Mouse (Mus musculus): Measurements from ENCODE around the gene Acss1. TPM values are rescaled to one million over a fixed set of nuclear protein-coding genes. Genes with fewer than 3 reads are reported as not detected.

Acss1 gene
- polyA plus RNA-seq, 2 experiments, result 5.5 to 5.6 TPM

- no peak for DNase-seq (ENCODE audit: low spot score)
- H3K9me3 ChIP-seq (ENCODE audit: control insufficient read depth, low read length), result no peaks in the 10 kb centered on the region
- H3K4me2 ChIP-seq (replicated peaks; ENCODE audit: low read depth, low read length, severe bottlenecking), result no peak overlapping the region
- no peaks in the 10 kb centered on the region for H3K27me3 ChIP-seq (ENCODE audit: control insufficient read depth, insufficient read depth, low read length)
- no peaks in the 10 kb centered on the region for H3K36me3 ChIP-seq (ENCODE audit: control insufficient read depth, insufficient read depth, low read length)
- H3K9ac ChIP-seq (ENCODE audit: low read depth, low read length, severe bottlenecking), result no peak overlapping the region
- no peak overlapping the region for H3K27ac ChIP-seq (replicated peaks; ENCODE audit: low read depth, low read length)
- 91% methylated on average over 8 of the region's 8 CpGs for WGBS
- no peaks in the 10 kb centered on the region for H3K4me1 ChIP-seq (ENCODE audit: control insufficient read depth, insufficient read depth, low read length)
- no peak for TF ChIP-seq POLR2A (IDR thresholded peaks at IDR 0.05; ENCODE audit: borderline replicate concordance, extremely low read depth, insufficient read depth, insufficient read length)
- no peak overlapping the region for H3K4me3 ChIP-seq (replicated peaks; ENCODE audit: low read length)
- no peak for ATAC-seq (ENCODE audit: low FRiP score, low read depth)
Measured at GRCm38 (mm10) chr2:150624926-150625325, 43.4 kb downstream of the Acss1 start.

- no peak overlapping the region for H3K4me2 ChIP-seq (replicated peaks; ENCODE audit: low read depth, low read length, severe bottlenecking)
- no peaks in the 10 kb centered on the region for H3K9me3 ChIP-seq (ENCODE audit: control insufficient read depth, low read length)
- WGBS, result 77% methylated on average over 3 of the region's 3 CpGs
- no peak for DNase-seq (ENCODE audit: low spot score)
- no peak for ATAC-seq (ENCODE audit: low FRiP score, low read depth)
- H3K4me3 ChIP-seq (replicated peaks; ENCODE audit: low read length), result no peak overlapping the region
- TF ChIP-seq POLR2A (IDR thresholded peaks at IDR 0.05; ENCODE audit: borderline replicate concordance, extremely low read depth, insufficient read depth, insufficient read length), result no peak
- no peaks in the 10 kb centered on the region for H3K27me3 ChIP-seq (ENCODE audit: control insufficient read depth, insufficient read depth, low read length)
- no peak overlapping the region for H3K27ac ChIP-seq (replicated peaks; ENCODE audit: low read depth, low read length)
- no peak overlapping the region for H3K9ac ChIP-seq (ENCODE audit: low read depth, low read length, severe bottlenecking)
- H3K36me3 ChIP-seq (ENCODE audit: control insufficient read depth, insufficient read depth, low read length), result no peaks in the 10 kb centered on the region
- no peaks in the 10 kb centered on the region for H3K4me1 ChIP-seq (ENCODE audit: control insufficient read depth, insufficient read depth, low read length)
Measured at GRCm38 (mm10) chr2:150623957-150624356, 44.3 kb downstream of the Acss1 start.

- Histone ChIP-seq H3K36me3 (ENCODE audit: control insufficient read depth, insufficient read depth, low read length) (no peaks in the 10 kb centered on the region), H3K9ac (ENCODE audit: low read depth, low read length, severe bottlenecking) (no peak overlapping the region), H3K27me3 (ENCODE audit: control insufficient read depth, insufficient read depth, low read length) (no peaks in the 10 kb centered on the region), H3K27ac (replicated peaks; ENCODE audit: low read depth, low read length) (no peak overlapping the region), H3K4me1 (ENCODE audit: control insufficient read depth, insufficient read depth, low read length) (no peaks in the 10 kb centered on the region), H3K4me2 (replicated peaks; ENCODE audit: low read depth, low read length, severe bottlenecking) (no peak overlapping the region), H3K9me3 (ENCODE audit: control insufficient read depth, low read length) (no peaks in the 10 kb centered on the region), H3K4me3 (replicated peaks; ENCODE audit: low read length) (no peak overlapping the region)
- ATAC-seq (ENCODE audit: low FRiP score, low read depth) (no peak), DNase-seq (ENCODE audit: low spot score) (no peak)
- 69% methylated on average over 3 of the region's 3 CpGs for WGBS
- TF ChIP-seq POLR2A (IDR thresholded peaks at IDR 0.05; ENCODE audit: borderline replicate concordance, extremely low read depth, insufficient read depth, insufficient read length), result no peak
Measured at GRCm38 (mm10) chr2:150621698-150622097, 46.6 kb downstream of the Acss1 start.

- DNase-seq (ENCODE audit: low spot score) (no peak), ATAC-seq (ENCODE audit: low FRiP score, low read depth) (no peak)
- no peak overlapping the region for H3K4me3 ChIP-seq (replicated peaks; ENCODE audit: low read length)
- WGBS, result 74% methylated on average over 3 of the region's 3 CpGs
- no peaks in the 10 kb centered on the region for H3K27me3 ChIP-seq (ENCODE audit: control insufficient read depth, insufficient read depth, low read length)
- peaks cover 6% of the 10 kb centered on the region; the same call in 1 of the 2 replicates for H3K4me1 ChIP-seq (ENCODE audit: control insufficient read depth, insufficient read depth, low read length)
- H3K9me3 ChIP-seq (ENCODE audit: control insufficient read depth, low read length), result no peaks in the 10 kb centered on the region
- H3K36me3 ChIP-seq (ENCODE audit: control insufficient read depth, insufficient read depth, low read length), result no peaks in the 10 kb centered on the region
- TF ChIP-seq POLR2A (IDR thresholded peaks at IDR 0.05; ENCODE audit: borderline replicate concordance, extremely low read depth, insufficient read depth, insufficient read length), result no peak
- no peak overlapping the region for H3K4me2 ChIP-seq (replicated peaks; ENCODE audit: low read depth, low read length, severe bottlenecking)
- no peak overlapping the region for H3K9ac ChIP-seq (ENCODE audit: low read depth, low read length, severe bottlenecking)
- H3K27ac ChIP-seq (replicated peaks; ENCODE audit: low read depth, low read length), result no peak overlapping the region
Measured at GRCm38 (mm10) chr2:150610097-150610496, 58.2 kb downstream of the Acss1 start.

- Histone ChIP-seq H3K9ac (ENCODE audit: low read depth, low read length, severe bottlenecking) (peak overlapping the region; percentile 78), H3K27me3 (ENCODE audit: control insufficient read depth, insufficient read depth, low read length) (no peaks in the 10 kb centered on the region), H3K27ac (replicated peaks; ENCODE audit: low read depth, low read length) (peak overlapping the region; percentile 62; the same call in 1 of the 2 replicates), H3K4me2 (replicated peaks; ENCODE audit: low read depth, low read length, severe bottlenecking) (peak overlapping the region; percentile 58), H3K36me3 (ENCODE audit: control insufficient read depth, insufficient read depth, low read length) (no peaks in the 10 kb centered on the region; the same call in 1 of the 2 replicates), H3K4me3 (replicated peaks; ENCODE audit: low read length) (peak overlapping the region; percentile 79), H3K4me1 (ENCODE audit: control insufficient read depth, insufficient read depth, low read length) (peaks cover 6% of the 10 kb centered on the region; the same call in 1 of the 2 replicates), H3K9me3 (ENCODE audit: control insufficient read depth, low read length) (no peaks in the 10 kb centered on the region)
- ATAC-seq (ENCODE audit: low FRiP score, low read depth), result peak; percentile 66
- TF ChIP-seq POLR2A (IDR thresholded peaks at IDR 0.05; ENCODE audit: borderline replicate concordance, extremely low read depth, insufficient read depth, insufficient read length), result no peak
- WGBS, result 2% methylated on average over 10 of the region's 10 CpGs
- peak; percentile 88 for DNase-seq (ENCODE audit: low spot score)
Measured at GRCm38 (mm10) chr2:150608872-150609560, 59.3 kb downstream of the Acss1 start.
